Mouse (Mus musculus) neural tube, embryonic 14.5 days (tissue): ENCODE data around the gene Znfx1. TPM values are rescaled to one million over a fixed set of nuclear protein-coding genes. Genes with fewer than 3 reads are reported as not detected.

Experiments used
- ATAC-seq: fragments of 200-750 bp; cut with Nextera tagmentation; 2 replicates; pipeline ENCODE4 v1.8.0; 2017; ENCODE audit warnings: low read depth, mild to moderate bottlenecking, moderate TSS enrichment, moderate library complexity
- H3K27ac ChIP-seq: fragments of 300-500 bp; sonication (generic); 2 replicates; pipeline ENCODE4 v1.5.1; 2014; ENCODE audit warnings: low read depth, mild to moderate bottlenecking, control low read depth, low read length, moderate library complexity, mixed read lengths
- H3K27me3 ChIP-seq: fragments of 300-500 bp; sonication (generic); 2 replicates; pipeline ENCODE4 v1.6.1; 2014; ENCODE audit warnings: low read length; ENCODE audit not compliant: control insufficient read depth, insufficient read depth
- H3K36me3 ChIP-seq: fragments of 300-500 bp; sonication (generic); 2 replicates; pipeline ENCODE4 v1.6.1; 2014; ENCODE audit warnings: low read length, mixed read lengths; ENCODE audit not compliant: control insufficient read depth, insufficient read depth
- H3K4me1 ChIP-seq: fragments of 300-500 bp; sonication (generic); 2 replicates; pipeline ENCODE4 v1.6.1; 2014; ENCODE audit warnings: low read length; ENCODE audit not compliant: control insufficient read depth, insufficient read depth
- H3K4me2 ChIP-seq: fragments of 300-500 bp; sonication (generic); 2 replicates; pipeline ENCODE4 v1.6.1; 2014; ENCODE audit warnings: mild to moderate bottlenecking, low read depth, low read length, control low read depth
- H3K4me3 ChIP-seq: fragments of 300-500 bp; sonication (generic); 2 replicates; pipeline ENCODE4 v1.5.1; 2014; ENCODE audit warnings: low read depth, low read length, control low read depth, mixed read lengths
- H3K9ac ChIP-seq: fragments of 300-500 bp; sonication (generic); replicated peaks from 2 replicates; pipeline ENCODE4 v1.6.1; 2014; ENCODE audit warnings: low read depth, mild to moderate bottlenecking, control low read depth, low read length, mixed read lengths
- H3K9me3 ChIP-seq: fragments of 300-500 bp; sonication (generic); 2 replicates; pipeline ENCODE4 v1.6.1; 2016; ENCODE audit warnings: low read length; ENCODE audit not compliant: control insufficient read depth
- WGBS: fragments of 180-500 bp; shearing (Covaris S2); extraction: QIAGEN DNeasy Blood & Tissue Kit; methylation state at CpG from one replicate; pipeline ENCODE4 v1.1.7; 2014; 5-methylcytosine and 5-hydroxymethylcytosine counted together
- polyA plus RNA-seq: library from polyadenylated mRNA; unstranded; fragments of >200 nt; fragmentation: Nextera tagmentation; extraction: Ambion mirVana; gene quantifications from 2 replicates; pipeline ENCODE4 v1.2.1, GENCODE M21; 2014

The Znfx1 gene
- polyA plus RNA-seq, 1 experiment from 2014 or later: 8.3 TPM

DNA sequence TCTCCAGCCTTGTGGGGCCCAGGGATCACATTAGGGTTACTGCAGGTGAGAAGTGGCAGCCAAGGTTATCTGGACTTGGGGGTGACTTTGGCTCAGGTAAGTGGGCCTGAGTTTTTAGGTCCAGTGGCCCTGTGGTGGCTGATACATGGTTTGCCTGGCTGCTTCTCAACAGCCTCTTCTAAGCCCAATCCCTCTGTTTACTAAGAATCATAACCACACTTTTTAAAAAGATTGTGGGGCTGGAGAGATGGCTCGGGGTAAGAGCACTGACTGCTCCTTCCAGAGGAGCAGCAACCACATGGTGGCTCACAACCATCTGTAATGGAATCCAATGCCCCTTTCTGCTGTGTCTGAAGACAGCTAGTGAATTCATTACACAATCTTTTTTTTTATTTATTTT, 3.2 kb upstream of the Znfx1 start:
- H3K36me3 ChIP-seq: peaks cover 18% of the 10 kb centered on the region
- 53% methylated on average over 1 of the region's 1 CpGs for WGBS
- H3K27ac ChIP-seq: no peak overlapping the region
- no peak overlapping the region for H3K4me2 ChIP-seq
- no peak overlapping the region for H3K4me3 ChIP-seq
- H3K27me3 ChIP-seq: no peaks in the 10 kb centered on the region
- H3K4me1 ChIP-seq: peaks cover 23% of the 10 kb centered on the region
- no peak overlapping the region for H3K9ac ChIP-seq
- no peaks in the 10 kb centered on the region for H3K9me3 ChIP-seq
- ATAC-seq: no peak

GRCm38 (mm10) chr2:167064601-167065295, 1.9 kb upstream of the Znfx1 start:
- peaks cover 23% of the 10 kb centered on the region for H3K4me1 ChIP-seq
- peak overlapping the region; percentile 28; the same call in 1 of the 2 replicates for H3K27ac ChIP-seq
- peak overlapping the region; percentile 85 for H3K4me2 ChIP-seq
- peaks cover 21% of the 10 kb centered on the region for H3K36me3 ChIP-seq
- peak overlapping the region; percentile 76 for H3K4me3 ChIP-seq
- no peak for ATAC-seq
- peak overlapping the region; percentile 58 for H3K9ac ChIP-seq
- H3K27me3 ChIP-seq: no peaks in the 10 kb centered on the region
- WGBS: 29% methylated on average over 9 of the region's 9 CpGs
- no peaks in the 10 kb centered on the region for H3K9me3 ChIP-seq

DNA sequence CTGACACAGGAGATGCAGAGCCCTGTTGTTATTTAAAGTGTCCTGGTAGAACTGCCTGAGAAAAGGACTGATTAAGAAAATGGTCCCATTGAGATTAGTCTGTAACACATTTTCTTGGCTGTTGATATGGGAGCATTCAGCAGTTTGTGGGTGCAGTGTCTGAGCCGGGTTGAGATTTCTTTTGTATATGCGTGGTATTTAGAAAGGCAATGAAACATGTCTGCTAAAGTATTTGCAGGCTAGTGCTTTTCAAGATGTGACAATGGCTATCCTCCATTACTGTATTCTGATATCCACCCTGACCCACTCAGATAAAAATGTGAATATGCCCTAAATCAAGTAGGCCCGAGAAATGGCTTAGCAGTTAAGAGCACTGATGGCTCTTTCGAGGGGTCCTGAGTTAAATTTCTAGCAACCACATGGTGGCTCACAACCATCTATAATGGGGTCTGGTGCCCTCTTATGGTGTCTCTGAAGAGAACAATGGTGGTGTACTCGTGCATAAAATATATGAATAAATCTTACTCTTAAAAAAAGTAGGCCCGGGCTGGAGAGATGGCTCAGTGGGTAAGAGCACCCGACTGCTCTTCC, 1.2 kb upstream of the Znfx1 start:
- Histone ChIP-seq H3K9me3 (no peaks in the 10 kb centered on the region), H3K4me1 (peaks cover 23% of the 10 kb centered on the region), H3K9ac (peak overlapping the region; percentile 73), H3K27ac (peak overlapping the region; percentile 64), H3K4me3 (peak overlapping the region; percentile 76), H3K36me3 (peaks cover 22% of the 10 kb centered on the region), H3K4me2 (peak overlapping the region; percentile 85), H3K27me3 (no peaks in the 10 kb centered on the region)
- ATAC-seq: no peak
- WGBS: 0% methylated on average over 7 of the region's 7 CpGs

GRCm38 (mm10) chr2:167062497-167062911, 311 bp downstream of the Znfx1 start:
- peaks cover 23% of the 10 kb centered on the region for H3K4me1 ChIP-seq
- H3K27me3 ChIP-seq: no peaks in the 10 kb centered on the region
- peak overlapping the region; percentile 73 for H3K9ac ChIP-seq
- H3K36me3 ChIP-seq: peaks cover 33% of the 10 kb centered on the region
- peak overlapping the region; percentile 93 for H3K27ac ChIP-seq
- H3K4me3 ChIP-seq: peak overlapping the region; percentile 76
- WGBS: 0% methylated on average over 41 of the region's 60 CpGs
- H3K9me3 ChIP-seq: no peaks in the 10 kb centered on the region
- H3K4me2 ChIP-seq: peak overlapping the region; percentile 85
- ATAC-seq: peak; percentile 88

DNA sequence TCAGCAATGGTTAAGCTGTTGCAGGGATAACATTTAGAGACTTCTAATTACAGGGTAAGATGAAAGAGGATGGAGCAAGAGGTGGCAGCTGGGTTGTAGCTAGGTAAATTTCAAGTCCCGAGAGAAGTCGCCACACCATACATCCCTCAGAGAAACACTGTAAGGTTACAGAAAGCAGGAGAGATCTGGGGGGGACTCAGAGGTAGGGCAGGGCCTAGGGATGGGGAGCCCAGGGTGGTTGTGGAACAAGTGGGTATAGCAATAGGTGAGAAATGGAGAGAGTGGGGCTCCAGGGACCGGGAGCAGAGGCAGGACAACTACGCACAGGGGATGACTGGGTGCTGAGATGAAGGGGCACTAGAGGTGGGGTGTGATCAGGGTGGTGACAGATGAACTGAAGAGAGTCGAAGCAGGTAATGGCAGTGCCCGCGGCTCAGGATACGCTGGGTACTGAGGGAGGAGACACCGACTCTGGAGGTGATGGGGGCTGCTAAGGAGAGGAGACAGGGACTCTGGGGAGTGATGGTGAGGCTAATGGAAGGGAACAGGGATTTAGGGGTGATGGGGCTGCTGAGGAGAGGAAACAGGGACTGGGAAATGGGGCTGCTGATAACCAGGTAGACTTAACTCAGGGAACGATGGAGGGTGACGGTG, 1.3 kb downstream of the Znfx1 start:
- peaks cover 23% of the 10 kb centered on the region for H3K4me1 ChIP-seq
- H3K4me2 ChIP-seq: peak overlapping the region; percentile 85
- ATAC-seq: no peak; the same call in 1 of the 2 replicates
- H3K27me3 ChIP-seq: no peaks in the 10 kb centered on the region
- WGBS: 19% methylated on average over 11 of the region's 11 CpGs
- H3K9me3 ChIP-seq: no peaks in the 10 kb centered on the region
- peak overlapping the region; percentile 73 for H3K9ac ChIP-seq
- H3K27ac ChIP-seq: no peak overlapping the region
- peaks cover 39% of the 10 kb centered on the region for H3K36me3 ChIP-seq
- peak overlapping the region; percentile 76 for H3K4me3 ChIP-seq

- Histone ChIP-seq H3K4me2 (no peak overlapping the region), H3K36me3 (peaks cover 38% of the 10 kb centered on the region), H3K4me1 (peaks cover 22% of the 10 kb centered on the region), H3K9me3 (no peaks in the 10 kb centered on the region), H3K4me3 (no peak overlapping the region), H3K9ac (no peak overlapping the region), H3K27me3 (no peaks in the 10 kb centered on the region), H3K27ac (no peak overlapping the region)
- ATAC-seq: no peak
These were observed 2.1 kb downstream of the Znfx1 start for GRCm38 (mm10) chr2:167060761-167061160.

DNA sequence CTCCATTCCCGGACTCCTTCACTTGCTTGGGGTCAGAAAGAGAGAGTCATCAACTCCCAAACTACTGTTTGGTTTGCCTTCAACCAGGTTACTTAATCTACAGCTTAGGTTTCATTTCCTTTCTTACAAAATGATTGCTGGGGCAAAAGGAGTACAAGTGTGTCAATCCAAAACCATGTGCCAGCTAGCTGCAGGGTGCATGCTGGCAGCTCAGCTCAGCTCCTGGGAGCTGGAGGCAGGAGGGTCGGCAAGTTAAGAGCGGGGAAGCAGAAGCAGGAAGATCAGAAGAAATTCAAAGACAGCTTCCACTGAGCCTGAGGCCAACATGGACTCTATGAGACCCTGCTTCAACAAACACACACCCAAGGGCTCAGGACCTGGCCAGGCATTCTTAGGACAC, 2.5 kb downstream of the Znfx1 start:
- Histone ChIP-seq H3K9me3 (no peaks in the 10 kb centered on the region), H3K27me3 (no peaks in the 10 kb centered on the region), H3K4me3 (no peak overlapping the region), H3K27ac (no peak overlapping the region), H3K4me1 (peaks cover 18% of the 10 kb centered on the region), H3K36me3 (peaks cover 34% of the 10 kb centered on the region), H3K4me2 (no peak overlapping the region), H3K9ac (no peak overlapping the region)
- 67% methylated on average over 3 of the region's 3 CpGs for WGBS
- ATAC-seq: no peak

DNA sequence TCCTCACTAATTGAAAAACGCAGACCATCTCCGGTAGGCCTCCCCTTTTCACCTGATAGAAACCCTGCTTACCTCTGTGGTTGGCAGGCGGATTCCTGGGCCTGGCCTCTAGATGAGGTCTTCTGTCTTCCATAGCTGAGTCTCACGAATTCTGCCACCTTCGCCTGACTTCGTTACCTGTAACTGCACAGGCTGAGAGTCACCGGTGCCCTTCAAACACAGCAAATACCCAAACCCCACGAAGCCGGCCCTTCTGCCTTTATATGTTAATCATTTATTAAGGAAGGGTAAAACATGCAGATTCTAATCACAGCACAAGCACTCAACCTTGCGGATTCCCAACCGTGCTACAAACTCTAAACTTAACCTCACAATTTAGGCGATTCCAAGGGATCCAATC, 2.9 kb downstream of the Znfx1 start:
- H3K27me3 ChIP-seq: no peaks in the 10 kb centered on the region
- H3K4me2 ChIP-seq: no peak overlapping the region
- no peak overlapping the region for H3K4me3 ChIP-seq
- no peak overlapping the region for H3K9ac ChIP-seq
- peaks cover 14% of the 10 kb centered on the region for H3K4me1 ChIP-seq
- 73% methylated on average over 12 of the region's 12 CpGs for WGBS
- peaks cover 34% of the 10 kb centered on the region for H3K36me3 ChIP-seq
- no peak for ATAC-seq
- no peaks in the 10 kb centered on the region for H3K9me3 ChIP-seq
- H3K27ac ChIP-seq: no peak overlapping the region

DNA sequence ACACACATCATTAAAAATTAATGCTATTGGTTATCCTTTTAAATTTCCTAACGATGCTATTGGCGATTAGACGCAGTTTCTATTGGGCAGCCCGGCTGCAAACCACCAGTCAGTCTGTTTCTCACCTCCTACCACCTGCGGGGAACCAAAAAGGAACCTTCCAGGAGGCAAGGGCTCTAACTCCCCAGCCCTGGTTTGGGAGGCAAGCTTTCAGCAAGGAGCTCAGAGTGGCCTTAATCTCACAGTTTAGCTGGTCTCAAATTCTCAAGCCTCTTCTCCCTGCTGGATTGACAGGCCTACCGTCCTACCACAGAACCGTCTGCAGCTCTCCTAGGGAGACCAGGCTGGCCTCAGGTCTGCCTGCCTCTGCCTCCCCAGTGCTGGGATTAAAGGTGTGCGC, 3.3 kb downstream of the Znfx1 start:
- Histone ChIP-seq H3K9ac (no peak overlapping the region), H3K9me3 (no peaks in the 10 kb centered on the region)
- WGBS: 48% methylated on average over 8 of the region's 8 CpGs

More for the DNA sequence above, 3.3 kb downstream of the Znfx1 start:
- no peak overlapping the region for H3K27ac ChIP-seq
- H3K4me2 ChIP-seq: no peak overlapping the region
- H3K27me3 ChIP-seq: no peaks in the 10 kb centered on the region
- no peak for ATAC-seq
- no peak overlapping the region for H3K4me3 ChIP-seq
- H3K36me3 ChIP-seq: peaks cover 34% of the 10 kb centered on the region
- peaks cover 12% of the 10 kb centered on the region for H3K4me1 ChIP-seq
